Mouse (Mus musculus): ENCODE results near the gene St6gal1. TPM values are rescaled to one million over a fixed set of nuclear protein-coding genes. Genes with fewer than 3 reads are reported as not detected.

Gene St6gal1
- polyA plus RNA-seq, 1 experiment from 2014 or later, result 22.4 TPM

- H3K27me3 ChIP-seq (replicated peaks; ENCODE audit: control insufficient read depth, insufficient read depth, low read length), result no peaks in the 10 kb centered on the region
- H3K36me3 ChIP-seq (ENCODE audit: control insufficient read depth, insufficient read depth, low read length), result no peaks in the 10 kb centered on the region
- no peak overlapping the region for H3K4me2 ChIP-seq (ENCODE audit: low read length)
- ATAC-seq (replicated peaks; ENCODE audit: low FRiP score, low TSS enrichment, low read depth) (no peak), DNase-seq (ENCODE audit: low spot score) (no peak)
- no peaks in the 10 kb centered on the region for H3K9me3 ChIP-seq (ENCODE audit: control insufficient read depth, low read length)
- H3K27ac ChIP-seq (ENCODE audit: low read depth), result no peak overlapping the region
- no peak overlapping the region for H3K9ac ChIP-seq (ENCODE audit: low read length)
- WGBS, result 89% methylated on average over 5 of the region's 5 CpGs
- H3K4me1 ChIP-seq (replicated peaks; ENCODE audit: control insufficient read depth, insufficient read depth, low read length), result 0 out of 2 replicates have a peak, but pooled peaks cover 3% of the 10 kb centered on the region
- no peak overlapping the region for H3K4me3 ChIP-seq (ENCODE audit: low read depth, low read length)
Measured at GRCm38 (mm10) chr16:23282941-23283340, 58.4 kb downstream of the St6gal1 start.

- Histone ChIP-seq H3K4me1 (replicated peaks; ENCODE audit: control insufficient read depth, insufficient read depth, low read length) (0 out of 2 replicates have a peak, but pooled peaks cover 3% of the 10 kb centered on the region), H3K4me3 (ENCODE audit: low read depth, low read length) (no peak overlapping the region), H3K36me3 (ENCODE audit: control insufficient read depth, insufficient read depth, low read length) (no peaks in the 10 kb centered on the region), H3K4me2 (ENCODE audit: low read length) (no peak overlapping the region), H3K27me3 (replicated peaks; ENCODE audit: control insufficient read depth, insufficient read depth, low read length) (no peaks in the 10 kb centered on the region), H3K9ac (ENCODE audit: low read length) (no peak overlapping the region), H3K27ac (ENCODE audit: low read depth) (no peak overlapping the region), H3K9me3 (ENCODE audit: control insufficient read depth, low read length) (no peaks in the 10 kb centered on the region)
- ATAC-seq (replicated peaks; ENCODE audit: low FRiP score, low TSS enrichment, low read depth) (no peak), DNase-seq (ENCODE audit: low spot score) (no peak)
- WGBS, result 92% methylated on average over 1 of the region's 1 CpGs
Measured at GRCm38 (mm10) chr16:23283677-23284076, 59.1 kb downstream of the St6gal1 start.

- no peak overlapping the region for H3K4me2 ChIP-seq (ENCODE audit: low read length)
- no peak overlapping the region for H3K27ac ChIP-seq (ENCODE audit: low read depth)
- H3K9ac ChIP-seq (ENCODE audit: low read length), result no peak overlapping the region
- ATAC-seq (replicated peaks; ENCODE audit: low FRiP score, low TSS enrichment, low read depth) (no peak), DNase-seq (ENCODE audit: low spot score) (no peak)
- 0 out of 2 replicates have a peak, but pooled peaks cover 3% of the 10 kb centered on the region for H3K4me1 ChIP-seq (replicated peaks; ENCODE audit: control insufficient read depth, insufficient read depth, low read length)
- no peaks in the 10 kb centered on the region for H3K36me3 ChIP-seq (ENCODE audit: control insufficient read depth, insufficient read depth, low read length)
- no peaks in the 10 kb centered on the region for H3K27me3 ChIP-seq (replicated peaks; ENCODE audit: control insufficient read depth, insufficient read depth, low read length)
- 72% methylated on average over 15 of the region's 15 CpGs for WGBS
- H3K9me3 ChIP-seq (ENCODE audit: control insufficient read depth, low read length), result no peaks in the 10 kb centered on the region
- no peak overlapping the region for H3K4me3 ChIP-seq (ENCODE audit: low read depth, low read length)
Measured at GRCm38 (mm10) chr16:23284470-23285394, 60.2 kb downstream of the St6gal1 start.

GRCm38 (mm10) chr16:23286380-23287097 is 62.0 kb downstream of the St6gal1 start:
- no peak overlapping the region for H3K4me3 ChIP-seq (ENCODE audit: low read depth, low read length)
- no peaks in the 10 kb centered on the region for H3K36me3 ChIP-seq (ENCODE audit: control insufficient read depth, insufficient read depth, low read length)
- ATAC-seq (replicated peaks; ENCODE audit: low FRiP score, low TSS enrichment, low read depth), result no peak
- H3K9ac ChIP-seq (ENCODE audit: low read length), result no peak overlapping the region
- 0 out of 2 replicates have a peak, but pooled peaks cover 3% of the 10 kb centered on the region for H3K4me1 ChIP-seq (replicated peaks; ENCODE audit: control insufficient read depth, insufficient read depth, low read length)
- 83% methylated on average over 11 of the region's 11 CpGs for WGBS
- H3K27ac ChIP-seq (ENCODE audit: low read depth), result no peak overlapping the region
- no peaks in the 10 kb centered on the region for H3K27me3 ChIP-seq (replicated peaks; ENCODE audit: control insufficient read depth, insufficient read depth, low read length)
- no peak for DNase-seq (ENCODE audit: low spot score)
- no peaks in the 10 kb centered on the region for H3K9me3 ChIP-seq (ENCODE audit: control insufficient read depth, low read length)
- H3K4me2 ChIP-seq (ENCODE audit: low read length), result no peak overlapping the region

- Histone ChIP-seq H3K36me3 (ENCODE audit: control insufficient read depth, insufficient read depth, low read length) (no peaks in the 10 kb centered on the region), H3K9me3 (ENCODE audit: control insufficient read depth, low read length) (no peaks in the 10 kb centered on the region), H3K27ac (ENCODE audit: low read depth) (no peak overlapping the region), H3K4me2 (ENCODE audit: low read length) (no peak overlapping the region), H3K4me3 (ENCODE audit: low read depth, low read length) (no peak overlapping the region), H3K4me1 (replicated peaks; ENCODE audit: control insufficient read depth, insufficient read depth, low read length) (0 out of 2 replicates have a peak, but pooled peaks cover 3% of the 10 kb centered on the region), H3K9ac (ENCODE audit: low read length) (no peak overlapping the region), H3K27me3 (replicated peaks; ENCODE audit: control insufficient read depth, insufficient read depth, low read length) (no peaks in the 10 kb centered on the region)
- no peak for ATAC-seq (replicated peaks; ENCODE audit: low FRiP score, low TSS enrichment, low read depth)
- 89% methylated on average over 10 of the region's 10 CpGs for WGBS
- DNase-seq (ENCODE audit: low spot score), result no peak
Measured at GRCm38 (mm10) chr16:23287312-23288040, 62.9 kb downstream of the St6gal1 start.

- Histone ChIP-seq H3K4me3 (ENCODE audit: low read depth, low read length) (no peak overlapping the region), H3K9me3 (ENCODE audit: control insufficient read depth, low read length) (no peaks in the 10 kb centered on the region), H3K27me3 (replicated peaks; ENCODE audit: control insufficient read depth, insufficient read depth, low read length) (no peaks in the 10 kb centered on the region), H3K27ac (ENCODE audit: low read depth) (no peak overlapping the region), H3K4me1 (replicated peaks; ENCODE audit: control insufficient read depth, insufficient read depth, low read length) (0 out of 2 replicates have a peak, but pooled peaks cover 3% of the 10 kb centered on the region), H3K4me2 (ENCODE audit: low read length) (no peak overlapping the region), H3K36me3 (ENCODE audit: control insufficient read depth, insufficient read depth, low read length) (no peaks in the 10 kb centered on the region), H3K9ac (ENCODE audit: low read length) (no peak overlapping the region)
- DNase-seq (ENCODE audit: low spot score) (no peak), ATAC-seq (replicated peaks; ENCODE audit: low FRiP score, low TSS enrichment, low read depth) (no peak)
- 97% methylated on average over 9 of the region's 9 CpGs for WGBS
Measured at GRCm38 (mm10) chr16:23288103-23288502, 63.6 kb downstream of the St6gal1 start.

GRCm38 (mm10) chr16:23289424-23289823 is 64.9 kb downstream of the St6gal1 start:
- Histone ChIP-seq H3K36me3 (ENCODE audit: control insufficient read depth, insufficient read depth, low read length) (no peaks in the 10 kb centered on the region), H3K4me3 (ENCODE audit: low read depth, low read length) (no peak overlapping the region), H3K9ac (ENCODE audit: low read length) (no peak overlapping the region), H3K27ac (ENCODE audit: low read depth) (no peak overlapping the region), H3K9me3 (ENCODE audit: control insufficient read depth, low read length) (no peaks in the 10 kb centered on the region), H3K4me2 (ENCODE audit: low read length) (no peak overlapping the region), H3K27me3 (replicated peaks; ENCODE audit: control insufficient read depth, insufficient read depth, low read length) (no peaks in the 10 kb centered on the region), H3K4me1 (replicated peaks; ENCODE audit: control insufficient read depth, insufficient read depth, low read length) (0 out of 2 replicates have a peak, but pooled peaks cover 3% of the 10 kb centered on the region)
- ATAC-seq (replicated peaks; ENCODE audit: low FRiP score, low TSS enrichment, low read depth), result no peak
- no peak for DNase-seq (ENCODE audit: low spot score)
- WGBS, result 95% methylated on average over 6 of the region's 6 CpGs

- Histone ChIP-seq H3K4me2 (ENCODE audit: low read length) (no peak overlapping the region), H3K9me3 (ENCODE audit: control insufficient read depth, low read length) (no peaks in the 10 kb centered on the region), H3K27me3 (replicated peaks; ENCODE audit: control insufficient read depth, insufficient read depth, low read length) (no peaks in the 10 kb centered on the region), H3K4me1 (replicated peaks; ENCODE audit: control insufficient read depth, insufficient read depth, low read length) (no peaks in the 10 kb centered on the region), H3K9ac (ENCODE audit: low read length) (no peak overlapping the region), H3K36me3 (ENCODE audit: control insufficient read depth, insufficient read depth, low read length) (no peaks in the 10 kb centered on the region), H3K4me3 (ENCODE audit: low read depth, low read length) (no peak overlapping the region), H3K27ac (ENCODE audit: low read depth) (no peak overlapping the region)
- no peak for ATAC-seq (replicated peaks; ENCODE audit: low FRiP score, low TSS enrichment, low read depth)
- no peak for DNase-seq (ENCODE audit: low spot score)
- 83% methylated on average over 9 of the region's 9 CpGs for WGBS
Measured at GRCm38 (mm10) chr16:23290171-23290570, 65.6 kb downstream of the St6gal1 start.
